Mouse (Mus musculus) frontal cortex, adult 2 months (tissue): Measurements from ENCODE around the gene Mical2. TPM values are rescaled to one million over a fixed set of nuclear protein-coding genes. Genes with fewer than 3 reads are reported as not detected.
A peak's percentile ranks its signal among the peaks of the same experiment; 100 is the strongest.

Experiments
- DNase-seq, 2 experiments: peaks; one replicate each; pipeline ENCODE4 v3.0.0; 2022; ENCODE audit warnings: low spot score in 1 of 2; ENCODE audit errors: extremely low spot score in 1 of 2
- polyA plus RNA-seq: library from polyadenylated mRNA; depleted of rRNA; stranded (reverse); fragments of >200 nt; gene quantifications from 2 replicates; pipeline ENCODE4 v1.2.3, GENCODE M21; 2012

The Mical2 gene
- polyA plus RNA-seq, 1 experiment, result 229 TPM

DNA sequence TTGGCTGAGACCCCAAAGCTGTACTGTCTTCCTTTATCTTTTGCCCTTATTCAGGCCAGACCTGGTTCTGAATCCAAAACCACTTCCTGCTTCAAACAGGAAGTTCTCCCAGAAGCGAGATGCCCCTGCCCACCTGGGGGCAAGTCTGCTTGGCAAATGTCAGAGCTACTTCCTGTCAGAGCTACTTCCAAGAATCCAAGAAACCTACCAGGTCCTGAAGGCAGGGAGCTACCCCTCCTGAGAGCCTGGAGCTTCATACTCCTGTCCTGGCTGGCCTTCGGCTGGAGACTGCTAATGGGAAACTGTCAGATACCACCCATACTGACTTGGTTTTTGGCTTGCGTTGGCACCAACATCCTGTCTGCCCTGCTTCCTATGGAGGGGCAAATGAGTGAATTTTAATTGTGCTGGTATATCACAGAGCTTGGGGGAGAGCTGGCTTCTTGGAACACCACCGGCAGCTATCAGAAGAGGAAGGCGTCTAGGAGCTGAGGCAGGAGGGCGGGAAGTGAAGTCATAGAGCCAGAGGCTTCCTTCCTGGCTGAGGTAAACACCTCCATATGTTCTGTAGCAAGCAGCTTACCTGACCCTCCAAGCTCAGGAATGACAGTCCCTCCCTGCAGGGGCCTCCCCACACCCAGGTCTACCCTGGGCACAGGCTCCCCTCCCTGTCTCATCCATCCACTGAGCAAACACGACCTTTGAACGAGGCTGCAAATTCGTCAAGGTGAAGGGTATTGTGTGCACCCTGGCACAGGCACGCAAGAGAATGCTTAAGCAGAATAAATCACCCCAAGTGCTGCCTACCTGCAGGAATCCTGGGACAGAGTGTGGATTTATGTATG lies 17.1 kb upstream of the Mical2 start:
- DNase-seq, result no peak

DNA sequence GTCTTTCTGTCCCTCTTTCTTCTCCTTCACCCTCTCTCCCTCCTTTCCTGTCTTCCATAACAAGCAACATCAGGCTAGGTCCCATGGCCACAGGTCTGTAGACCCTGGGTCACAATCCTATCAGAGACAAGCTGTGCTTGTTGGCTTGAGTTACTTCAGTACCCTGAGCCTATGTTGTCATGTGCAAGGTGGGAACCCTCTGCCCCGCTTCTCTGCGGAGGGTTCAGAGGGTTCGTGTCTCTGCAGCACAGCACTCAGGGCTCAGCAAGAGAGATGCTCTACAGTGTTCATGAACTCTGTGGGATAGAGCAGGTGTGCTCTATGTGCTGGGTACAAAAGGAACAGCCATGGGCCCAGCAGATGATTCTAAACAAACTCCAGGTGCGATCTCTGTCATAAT lies 16.0 kb upstream of the Mical2 start:
- no peak for DNase-seq

DNA sequence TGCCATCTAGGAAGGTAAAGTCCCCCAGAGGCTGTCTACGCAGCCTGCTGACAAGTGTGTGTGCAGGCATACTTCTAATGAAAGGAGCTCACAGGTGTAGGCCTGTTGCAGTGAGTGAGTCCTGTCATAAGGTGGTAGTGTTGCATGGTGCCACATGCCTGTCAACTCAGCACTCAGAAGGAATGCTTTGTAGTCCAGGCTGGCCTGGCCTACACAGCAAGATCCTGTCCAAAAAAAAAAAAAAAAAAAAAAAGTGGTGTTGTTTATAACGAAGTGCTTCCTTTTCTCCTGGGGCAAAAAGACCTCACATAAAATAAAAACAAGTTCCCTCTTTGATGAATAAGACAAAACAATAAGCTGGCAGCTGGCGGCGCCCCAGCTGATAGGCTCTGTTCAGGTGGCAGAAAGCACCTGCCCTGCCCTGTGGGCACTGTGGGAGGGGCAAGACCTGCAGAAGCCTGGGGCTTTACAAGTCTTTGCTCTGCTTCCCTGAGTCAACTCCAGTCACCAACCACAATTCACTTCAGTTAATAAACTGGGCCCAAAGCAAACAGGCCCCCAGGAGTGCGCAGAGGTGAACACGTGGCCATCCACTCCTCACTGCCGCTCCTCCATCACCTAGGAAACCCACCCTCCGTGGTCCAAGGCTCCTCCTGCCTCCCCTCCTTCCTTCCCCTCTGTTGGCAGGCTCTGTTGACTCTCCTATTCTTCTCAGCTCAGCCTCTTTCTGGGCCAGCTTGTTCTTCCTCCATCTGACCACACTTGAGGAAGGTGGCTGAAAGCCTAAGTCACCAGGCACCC lies 12.5 kb upstream of the Mical2 start:
- peak; percentile 39 to 69 for DNase-seq

DNA sequence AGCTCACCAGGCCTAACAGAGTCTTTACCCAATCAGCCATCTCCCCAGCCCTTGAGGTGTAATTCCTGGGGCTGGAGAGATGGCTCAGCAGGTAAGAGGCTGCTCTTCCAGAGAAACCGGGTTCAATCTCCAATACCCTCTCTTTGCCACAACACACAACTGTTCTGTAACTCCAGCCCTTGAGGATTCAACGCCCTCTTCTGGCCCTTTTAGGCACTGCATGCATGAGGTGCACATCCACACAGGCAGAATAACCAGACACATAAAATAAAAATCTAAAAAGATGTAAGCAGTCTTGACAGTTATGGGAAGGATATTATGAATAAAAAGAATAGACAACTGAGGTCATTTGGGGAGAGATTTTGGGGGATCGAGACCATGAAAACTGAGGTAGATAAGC lies 9.8 kb upstream of the Mical2 start:
- DNase-seq, result no peak

DNA sequence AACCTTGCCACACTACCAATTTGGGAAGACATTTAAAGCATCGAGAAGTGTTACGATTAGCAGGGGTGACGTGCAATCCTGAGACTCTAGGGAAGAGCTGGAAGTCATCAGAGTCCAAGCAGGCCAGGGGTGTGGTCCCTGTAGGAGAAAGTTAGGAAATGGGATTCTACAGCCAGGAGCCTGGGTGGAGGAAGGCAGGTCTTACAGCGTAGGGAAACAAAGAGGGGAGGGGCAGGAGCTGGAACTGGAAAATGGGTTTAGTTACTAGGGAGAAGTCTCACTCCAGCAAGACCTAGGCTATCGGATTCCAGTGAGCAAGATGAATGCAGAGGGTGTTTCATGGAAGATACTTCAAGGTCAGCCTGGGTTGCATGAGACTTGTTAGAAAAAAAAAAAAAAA lies 8.9 kb upstream of the Mical2 start:
- DNase-seq, result no peak

DNA sequence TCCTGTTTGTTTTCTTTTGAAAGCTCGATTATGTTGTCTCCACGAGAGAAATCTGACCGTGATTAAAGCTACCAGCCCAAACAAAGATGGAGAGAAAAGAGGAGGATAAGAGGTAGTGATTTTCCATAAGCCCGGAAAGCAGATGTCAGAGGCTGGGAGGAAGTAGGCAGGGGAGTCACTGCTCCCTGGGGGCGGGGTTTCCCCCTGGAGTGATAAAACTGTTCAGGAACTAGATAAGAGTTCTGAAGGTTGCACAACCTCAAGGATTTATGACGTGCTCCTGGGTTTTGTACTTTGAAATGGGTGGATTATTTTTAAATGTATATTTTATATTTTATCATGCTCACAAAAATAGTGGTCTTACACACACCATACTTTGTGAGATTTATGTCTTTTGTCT lies 8.4 kb upstream of the Mical2 start:
- DNase-seq, result no peak

DNA sequence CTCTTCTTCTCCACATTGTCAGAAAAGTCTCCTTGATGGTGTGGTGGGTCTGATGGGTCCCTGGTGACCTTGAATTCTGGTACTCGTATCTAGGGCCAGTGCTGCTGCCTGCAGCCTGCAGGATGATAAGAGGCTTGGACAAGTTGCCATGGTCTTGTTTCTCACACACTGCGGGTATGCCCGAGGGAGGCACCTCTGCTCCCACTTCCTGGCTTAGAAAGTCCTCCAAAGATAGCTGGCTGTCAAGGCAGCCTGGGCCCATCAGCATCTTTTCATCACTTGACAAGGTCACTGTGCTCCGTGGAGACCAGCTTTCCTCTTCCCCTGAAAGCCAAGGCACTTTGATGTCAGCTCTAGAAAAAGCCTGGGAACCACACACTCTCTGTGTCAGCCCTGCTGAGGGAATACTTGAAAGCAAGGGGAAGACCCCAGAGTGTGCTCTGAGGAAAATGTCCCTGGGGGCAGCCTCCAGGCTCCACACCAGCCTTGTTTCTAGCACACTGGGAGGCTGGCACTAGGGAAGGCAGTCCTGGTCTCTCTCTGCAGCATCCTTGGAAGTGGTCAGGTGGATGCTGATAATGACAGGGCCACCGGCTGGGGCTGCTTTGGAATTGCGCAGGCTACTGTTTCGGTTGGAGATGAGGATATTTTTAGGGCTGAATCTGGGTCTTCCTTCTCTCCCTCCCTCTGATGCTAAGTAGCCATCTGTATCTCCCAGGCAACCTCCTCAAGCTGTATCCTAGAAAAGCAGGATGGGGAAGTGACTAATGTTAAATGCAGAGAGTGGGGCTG lies 2.7 kb upstream of the Mical2 start:
- peak; percentile 82 to 85 for DNase-seq

DNA sequence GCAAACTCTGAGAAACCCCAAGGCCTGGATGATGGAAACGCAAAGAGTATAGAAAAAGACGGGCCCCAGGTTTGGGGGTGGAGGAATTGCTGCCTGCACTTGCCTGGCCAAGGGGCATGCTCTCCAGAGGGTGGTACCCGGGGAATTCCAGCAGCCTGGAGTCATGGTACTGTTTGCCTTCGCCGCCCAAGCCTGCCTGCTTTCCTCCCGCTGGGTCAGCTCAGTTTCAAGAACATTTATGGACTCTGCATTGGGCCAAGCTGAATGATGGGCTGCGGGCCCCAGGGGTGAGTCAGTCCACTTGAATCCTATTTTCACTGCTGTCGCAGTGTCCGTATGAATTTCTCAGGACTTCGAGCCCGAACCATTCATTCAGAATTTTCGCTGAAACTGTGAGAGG lies 802 bp upstream of the Mical2 start:
- DNase-seq, result no peak

DNA sequence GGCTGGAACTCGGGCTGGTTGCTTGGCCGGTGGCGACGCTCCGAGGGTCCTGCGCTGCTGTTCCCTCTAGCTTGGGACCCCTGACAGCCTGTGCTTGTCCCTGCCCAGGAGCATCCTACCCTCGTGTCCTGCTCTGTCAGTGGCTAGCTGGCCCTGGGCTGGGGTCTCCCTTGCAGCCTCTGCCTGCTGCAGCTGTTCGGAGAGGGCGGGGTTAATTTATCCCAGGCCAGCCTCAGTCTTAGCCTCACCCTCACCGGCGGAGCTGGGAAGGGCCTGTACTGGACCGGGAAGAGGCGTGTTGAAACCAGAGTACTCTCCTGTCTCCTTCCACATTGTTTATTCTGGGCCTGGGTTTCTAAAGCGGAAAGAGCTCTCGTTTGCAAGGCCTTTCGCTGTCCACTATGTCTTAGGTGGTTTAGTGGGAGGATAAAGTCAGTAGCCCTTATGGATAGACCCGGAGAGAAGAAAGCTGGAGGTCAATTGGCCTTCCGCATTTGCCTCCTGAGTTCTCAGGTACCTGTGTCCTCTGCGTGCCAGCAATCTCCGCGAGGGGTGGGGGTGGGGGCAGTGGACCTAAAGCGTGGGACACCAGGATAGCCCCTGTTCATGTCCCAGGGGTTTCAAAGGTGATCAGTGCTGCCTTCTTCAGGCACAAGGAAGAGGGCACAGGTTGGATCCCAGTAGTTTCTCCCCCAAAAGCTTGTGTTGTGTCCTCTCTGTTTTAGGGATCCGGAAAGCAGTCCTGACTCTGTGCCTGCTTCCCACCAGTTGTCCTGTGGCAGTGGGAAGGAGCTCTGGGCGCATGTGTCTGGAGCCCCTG lies 1.0 kb downstream of the Mical2 start:
- DNase-seq, result no peak

DNA sequence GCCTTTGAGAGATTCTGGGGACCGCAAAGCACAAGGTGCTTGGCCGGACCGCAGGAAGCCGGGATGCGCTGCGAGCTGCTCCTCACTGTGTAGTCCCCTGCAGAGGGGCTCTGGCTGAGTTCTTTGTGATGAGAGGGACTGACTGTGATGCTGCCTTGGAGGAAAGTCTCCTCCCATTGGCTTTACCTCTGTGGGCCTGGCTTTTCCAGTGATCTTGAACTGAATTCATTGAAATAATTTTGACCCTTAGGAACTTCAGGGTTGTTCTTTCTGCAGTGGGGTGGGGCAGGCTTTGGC lies 1.6 kb downstream of the Mical2 start:
- DNase-seq, result no peak

DNA sequence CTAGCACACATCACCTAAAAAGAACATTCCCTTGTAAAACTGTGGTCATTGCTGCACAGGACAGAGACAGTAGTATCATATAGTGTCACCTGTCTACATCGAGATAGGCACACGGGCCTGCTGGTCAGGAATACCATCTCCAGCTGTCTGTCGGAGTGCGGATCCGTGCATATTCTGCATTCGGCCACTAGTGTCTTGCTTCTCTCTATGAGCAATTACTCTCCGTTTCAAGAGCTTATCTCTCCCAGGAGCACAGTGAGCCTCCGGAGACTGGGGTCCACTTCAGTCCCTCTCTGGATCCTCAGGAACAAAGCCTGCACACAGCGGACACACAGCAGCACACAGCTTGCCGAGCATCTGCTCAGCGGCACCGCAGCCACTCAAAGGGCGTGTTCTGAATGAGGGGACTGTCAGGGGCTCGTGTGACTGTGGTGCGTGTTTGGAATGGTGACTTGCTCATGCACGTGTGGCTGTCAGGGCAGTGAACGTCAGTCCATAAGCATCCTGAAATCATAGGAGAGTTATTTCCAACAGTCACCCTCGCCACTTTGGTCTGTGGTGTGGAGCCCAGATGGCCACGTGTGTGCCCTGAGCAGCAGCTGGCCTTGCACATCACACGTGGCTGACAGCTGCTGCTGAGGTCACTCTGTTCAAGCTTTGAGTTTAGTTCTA lies 3.3 kb downstream of the Mical2 start:
- no peak for DNase-seq

DNA sequence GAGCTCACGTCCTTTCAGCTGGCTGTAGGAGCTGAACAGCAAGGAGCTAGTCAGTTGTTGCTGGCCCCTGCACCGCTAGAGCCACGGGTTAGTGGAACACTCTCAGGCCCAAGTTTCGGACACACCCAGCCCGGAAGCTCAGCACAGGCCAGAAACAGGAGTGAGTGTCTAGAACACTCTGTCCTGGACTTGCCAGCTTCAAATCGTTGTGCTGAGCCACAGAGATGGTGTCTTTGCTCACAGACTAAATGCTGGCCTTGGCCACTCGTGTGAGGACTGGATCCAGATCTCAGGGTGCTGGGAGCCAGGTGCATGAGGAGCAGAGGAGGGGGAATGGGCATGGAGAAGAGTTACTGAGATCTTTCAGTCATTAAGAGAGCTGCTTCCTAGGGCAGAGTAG lies 6.1 kb downstream of the Mical2 start:
- DNase-seq, result no peak

DNA sequence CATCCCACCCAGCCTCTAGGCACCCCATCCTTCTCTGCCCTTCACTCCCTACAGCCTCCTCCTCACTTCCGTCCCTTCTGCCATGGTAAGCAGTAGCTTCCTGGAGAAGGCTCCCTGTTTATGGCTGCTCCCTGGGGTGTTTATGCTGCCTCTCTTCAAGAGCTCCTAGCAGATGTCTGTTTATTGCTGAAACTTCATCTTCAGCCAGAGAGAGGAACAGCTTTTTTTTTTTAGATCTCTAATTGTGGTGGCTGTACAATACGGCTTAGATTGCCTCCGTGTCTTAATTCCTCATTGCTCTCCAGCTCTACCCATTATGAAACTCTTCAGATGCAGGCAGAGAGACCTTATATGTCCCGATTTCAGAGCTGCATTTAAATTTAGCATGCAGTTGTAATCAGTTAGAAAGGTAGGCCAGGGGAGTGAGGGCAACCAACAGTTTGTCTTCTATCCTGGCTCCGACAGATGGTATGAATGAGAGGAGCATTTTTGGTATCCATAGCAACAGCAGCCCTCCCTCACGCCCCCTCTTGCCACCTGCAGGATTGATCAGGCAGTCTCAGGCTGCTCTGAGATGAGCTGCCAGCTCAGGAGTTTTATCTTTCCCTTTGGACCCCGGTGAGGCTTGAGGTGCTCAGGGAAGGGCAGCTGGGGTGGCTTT lies 7.8 kb downstream of the Mical2 start:
- peak; percentile 78 to 86 for DNase-seq

DNA sequence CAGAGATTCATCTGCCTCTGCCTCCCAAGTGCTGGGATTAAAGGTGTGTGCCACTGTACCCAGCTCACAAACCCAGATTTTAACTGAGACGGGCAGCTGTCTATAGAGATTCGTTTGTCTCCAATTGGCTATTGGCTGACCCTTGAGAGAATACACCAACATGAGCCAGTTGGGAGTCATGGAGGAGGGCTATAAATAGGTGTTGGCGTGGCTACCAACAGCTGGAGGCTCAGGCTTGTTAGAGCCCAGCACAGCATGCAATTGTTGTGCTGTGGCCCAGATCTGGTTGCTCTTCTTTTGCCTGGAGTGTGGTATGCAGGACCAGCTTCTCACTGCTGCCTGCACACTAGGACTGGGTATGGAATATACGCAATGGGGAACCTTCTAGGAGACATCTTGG lies 8.8 kb downstream of the Mical2 start:
- DNase-seq, result no peak

DNA sequence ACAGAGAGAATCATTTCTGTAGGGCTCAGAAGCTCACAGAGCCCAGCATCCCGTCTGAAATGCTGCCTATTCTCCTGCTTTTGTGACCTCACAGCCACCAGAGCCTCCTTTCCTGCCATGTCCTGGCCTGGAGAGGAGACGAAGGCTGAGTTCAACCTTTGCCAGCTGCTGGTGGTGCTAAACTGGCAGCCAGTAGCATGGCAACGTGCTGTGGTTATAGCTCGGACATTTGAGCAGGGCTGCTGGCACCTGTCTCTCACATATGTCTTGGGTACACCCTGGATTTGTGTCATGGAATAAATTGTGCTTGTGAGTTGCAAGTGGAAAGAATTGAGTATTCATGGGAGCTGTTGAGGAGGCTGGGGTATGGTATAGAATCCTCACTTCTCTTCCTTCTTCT lies 9.8 kb downstream of the Mical2 start:
- no peak for DNase-seq

DNA sequence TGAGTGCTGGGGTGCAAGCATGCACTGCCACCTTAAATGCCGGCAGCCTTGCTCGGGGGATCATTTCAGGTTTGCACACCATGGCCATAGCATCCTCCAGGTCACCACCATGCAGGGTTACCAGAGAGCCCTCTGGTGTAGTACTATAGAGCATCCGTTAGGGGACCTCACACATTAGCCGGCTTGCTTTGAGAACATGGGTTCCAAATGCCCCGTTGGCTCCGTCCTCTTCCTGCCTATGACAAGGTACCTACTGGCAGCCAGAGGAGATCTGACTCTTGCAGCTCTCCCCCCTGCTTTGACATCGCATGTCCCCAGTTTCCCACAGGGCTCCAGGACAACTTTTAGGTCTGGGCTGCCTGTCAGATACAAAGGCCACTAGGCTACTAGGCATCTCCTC lies 11.6 kb downstream of the Mical2 start:
- no peak for DNase-seq

DNA sequence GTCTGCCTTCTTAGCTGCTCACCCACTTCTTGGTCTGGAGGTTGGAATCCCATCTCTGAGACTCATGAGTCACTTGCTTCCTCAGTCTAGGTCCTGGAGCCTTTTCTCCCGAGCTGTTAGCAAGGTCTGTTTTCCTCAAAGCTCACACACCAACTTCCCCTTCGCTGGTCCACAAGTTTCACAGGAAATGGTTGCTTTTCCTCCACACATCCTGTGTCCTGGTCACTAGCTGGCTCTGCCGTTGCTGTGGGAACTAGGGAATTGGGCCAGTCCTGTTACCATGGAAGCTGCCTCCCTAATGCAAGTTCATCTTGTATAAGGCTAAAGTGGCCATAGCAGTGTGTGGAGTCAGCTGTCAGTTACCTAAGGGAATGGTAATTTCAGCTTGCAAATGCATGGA lies 12.2 kb downstream of the Mical2 start:
- DNase-seq, result no peak

DNA sequence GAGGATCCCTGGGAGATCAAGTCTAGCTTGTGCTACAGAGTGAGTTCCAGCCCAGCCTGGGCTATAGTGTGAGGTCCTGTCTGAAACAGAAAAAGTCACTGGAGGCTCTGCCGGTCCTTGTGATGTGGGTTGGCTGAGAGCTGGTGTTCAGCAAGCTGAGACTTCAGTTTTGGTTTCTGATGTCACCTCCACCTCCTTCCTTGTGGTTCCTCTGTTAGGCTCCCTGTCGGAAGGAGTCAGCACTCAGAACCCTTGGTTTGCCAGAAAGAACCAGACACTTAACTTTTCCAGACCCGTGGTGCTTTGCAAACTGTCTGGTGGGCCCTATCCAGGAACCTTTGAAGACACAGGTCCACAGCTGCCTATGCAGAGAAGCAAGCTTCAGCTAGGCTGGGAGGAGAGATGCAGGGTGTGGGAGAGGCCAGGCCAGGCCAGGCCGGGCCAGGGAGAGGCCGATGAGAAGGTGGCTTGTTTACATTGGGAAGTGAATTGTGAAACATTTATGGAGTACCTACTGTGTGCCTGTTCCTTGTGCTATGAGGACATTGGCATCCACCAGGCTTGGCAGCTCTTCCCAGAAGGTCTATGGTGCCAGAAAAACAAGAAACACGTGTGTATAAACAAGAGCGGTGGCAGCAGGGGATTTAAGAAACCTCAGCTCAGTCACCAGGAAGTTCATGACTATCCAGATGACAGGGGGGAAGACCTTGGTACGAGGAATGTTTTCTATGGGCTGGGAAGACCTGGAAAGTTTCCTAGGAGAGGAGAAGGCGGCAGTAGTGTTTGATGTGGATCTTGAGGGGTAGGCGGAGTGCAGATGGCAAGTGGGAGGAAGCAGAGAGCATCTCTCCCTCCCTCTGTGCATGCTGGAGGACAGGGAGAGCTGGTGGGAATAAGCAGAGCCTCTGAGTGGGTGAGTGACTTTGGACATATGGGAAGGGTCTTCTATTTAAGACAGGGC lies 13.4 kb downstream of the Mical2 start:
- DNase-seq, result peak; percentile 85 to 88
